Mouse (Mus musculus): ENCODE measurements around the gene Ern1. TPM values are rescaled to one million over a fixed set of nuclear protein-coding genes. Genes with fewer than 3 reads are reported as not detected.

Gene Ern1
- polyA plus RNA-seq, 1 experiment from 2014 or later, result 3.8 TPM

DNA sequence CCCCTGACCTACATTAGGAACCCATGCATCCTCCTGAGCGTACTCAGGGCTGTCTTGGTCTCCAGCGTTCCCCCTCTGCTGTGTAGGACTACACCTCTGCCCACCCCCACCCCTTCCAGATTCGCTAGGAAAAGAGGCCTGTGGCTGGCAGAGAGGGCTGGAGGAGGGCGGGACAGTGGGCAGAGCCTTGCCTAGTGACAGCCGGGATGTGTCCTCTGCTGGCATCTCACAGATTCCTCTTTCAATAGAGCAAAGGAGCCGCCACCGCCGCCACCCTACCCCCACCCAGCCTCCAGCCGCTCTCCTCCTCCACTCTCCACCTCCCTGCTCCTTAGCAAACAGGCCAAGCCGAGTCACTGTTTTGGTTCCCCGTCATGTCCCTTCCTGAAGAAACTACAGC lies 122.9 kb downstream of the Ern1 start:
- 9% methylated on average over 11 of the region's 11 CpGs for WGBS
- Histone ChIP-seq H3K4me2 (peak overlapping the region; percentile 41), H3K27ac (peak overlapping the region; percentile 45), H3K27me3 (no peaks in the 10 kb centered on the region), H3K4me1 (replicated peaks) (peaks cover 21% of the 10 kb centered on the region), H3K9me3 (replicated peaks) (no peaks in the 10 kb centered on the region), H3K4me3 (peak overlapping the region; percentile 8; the same call in 1 of the 2 replicates), H3K36me3 (no peaks in the 10 kb centered on the region), H3K9ac (peak overlapping the region; percentile 27; the same call in 1 of the 2 replicates)
- ATAC-seq (replicated peaks; ENCODE audit: insufficient number of reproducible peaks, insufficient read depth, low FRiP score, low read depth), result peak; percentile 50; the same call in 1 of the 2 replicates

DNA sequence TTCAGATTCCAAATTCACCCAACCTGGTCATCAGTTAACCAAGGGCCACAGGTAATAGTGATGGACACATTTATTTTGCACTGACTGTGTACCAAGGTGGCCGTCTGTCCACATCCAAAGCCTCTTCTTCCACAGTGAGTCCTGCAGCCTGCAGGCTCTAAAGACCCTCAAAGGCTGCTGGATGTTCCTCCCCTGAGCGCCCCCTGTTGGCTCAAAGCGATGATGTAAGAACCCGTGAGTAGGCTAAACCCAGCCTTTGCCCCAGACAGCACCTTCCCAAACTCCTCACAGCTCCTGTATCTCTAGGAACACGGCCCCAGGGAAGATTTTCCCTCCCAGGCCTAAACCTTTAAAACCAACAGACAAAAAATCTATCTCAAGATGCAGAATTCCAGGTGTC lies 128.3 kb downstream of the Ern1 start:
- Histone ChIP-seq H3K36me3 (no peaks in the 10 kb centered on the region), H3K4me1 (replicated peaks) (peaks cover 10% of the 10 kb centered on the region), H3K27ac (no peak overlapping the region), H3K4me3 (no peak overlapping the region), H3K4me2 (no peak overlapping the region), H3K27me3 (no peaks in the 10 kb centered on the region), H3K9ac (no peak overlapping the region), H3K9me3 (replicated peaks) (no peaks in the 10 kb centered on the region)
- no peak for ATAC-seq (replicated peaks; ENCODE audit: insufficient number of reproducible peaks, insufficient read depth, low FRiP score, low read depth)
- WGBS, result 33% methylated on average over 5 of the region's 5 CpGs

DNA sequence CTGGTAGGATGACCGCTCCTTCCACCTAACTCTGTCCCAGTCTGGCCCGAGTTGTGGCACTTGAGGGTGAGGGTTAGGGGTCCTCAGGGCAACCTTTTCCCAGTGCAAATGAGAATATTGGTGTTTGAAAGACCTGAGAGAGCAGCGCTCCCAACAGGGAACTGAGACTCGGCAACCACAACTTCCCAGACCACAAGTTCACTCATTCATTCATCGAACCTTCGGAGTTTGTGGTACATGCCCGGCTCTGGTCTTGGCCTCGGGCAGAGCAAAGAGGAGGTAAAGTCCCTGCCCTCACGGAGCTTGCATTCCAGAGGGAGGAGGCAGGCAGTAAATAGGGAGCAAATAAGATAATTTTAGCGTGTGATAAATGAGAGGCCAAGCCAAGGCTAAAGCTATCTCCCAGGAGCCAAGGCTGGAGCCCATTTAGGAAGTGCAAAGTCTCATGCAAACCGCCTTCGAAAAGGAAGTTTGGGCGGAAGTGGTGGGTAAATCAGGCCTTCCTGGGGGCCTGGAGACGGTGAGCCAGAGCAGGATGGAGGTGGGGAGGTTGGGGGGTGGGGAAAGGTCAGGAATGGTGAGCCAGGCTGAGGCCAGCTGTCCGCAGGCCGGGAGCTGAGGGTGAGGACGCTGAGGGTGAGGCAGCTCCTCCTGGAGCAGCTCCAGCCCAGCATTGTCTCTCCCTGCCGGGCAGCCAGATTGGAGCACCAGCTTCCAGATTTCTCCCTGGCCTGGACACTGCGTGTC lies 132.1 kb downstream of the Ern1 start:
- WGBS, result 44% methylated on average over 19 of the region's 19 CpGs
- no peaks in the 10 kb centered on the region for H3K36me3 ChIP-seq
- H3K4me3 ChIP-seq, result no peak overlapping the region
- H3K27me3 ChIP-seq, result no peaks in the 10 kb centered on the region
- H3K27ac ChIP-seq, result 0 out of 2 replicates have a peak overlapping the region, but pooled peaks have one; percentile 9
- H3K9me3 ChIP-seq (replicated peaks), result no peaks in the 10 kb centered on the region
- H3K4me2 ChIP-seq, result 0 out of 2 replicates have a peak overlapping the region, but pooled peaks have one; percentile 21
- H3K9ac ChIP-seq, result no peak overlapping the region
- H3K4me1 ChIP-seq (replicated peaks), result peaks cover 14% of the 10 kb centered on the region
- no peak for ATAC-seq (replicated peaks; ENCODE audit: insufficient number of reproducible peaks, insufficient read depth, low FRiP score, low read depth)

DNA sequence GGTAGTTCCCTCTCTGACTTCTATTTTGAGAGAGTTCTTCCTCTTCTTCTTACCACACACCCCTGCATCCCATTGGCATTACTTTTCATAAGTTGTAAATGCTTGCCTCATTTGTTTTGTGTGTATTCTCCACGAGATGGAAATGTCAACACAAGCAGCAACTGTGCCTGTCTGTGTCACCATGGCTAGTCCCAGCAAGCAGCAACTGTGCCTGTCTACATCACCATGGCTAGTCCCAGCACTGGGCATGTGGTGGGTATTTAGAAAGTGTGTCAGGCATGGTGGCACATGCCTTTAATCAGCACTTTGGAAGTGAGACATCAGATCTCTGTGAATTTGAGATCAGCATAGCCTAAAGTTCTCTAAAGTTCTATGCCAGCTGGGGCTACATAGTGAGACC lies 133.5 kb downstream of the Ern1 start:
- no peak overlapping the region for H3K9ac ChIP-seq
- H3K4me1 ChIP-seq (replicated peaks), result peaks cover 14% of the 10 kb centered on the region
- no peaks in the 10 kb centered on the region for H3K9me3 ChIP-seq (replicated peaks)
- no peak overlapping the region for H3K4me3 ChIP-seq
- no peak overlapping the region for H3K27ac ChIP-seq
- no peaks in the 10 kb centered on the region for H3K36me3 ChIP-seq
- H3K4me2 ChIP-seq, result no peak overlapping the region
- ATAC-seq (replicated peaks; ENCODE audit: insufficient number of reproducible peaks, insufficient read depth, low FRiP score, low read depth), result no peak
- H3K27me3 ChIP-seq, result no peaks in the 10 kb centered on the region
- WGBS, result 48% methylated on average over 1 of the region's 1 CpGs

DNA sequence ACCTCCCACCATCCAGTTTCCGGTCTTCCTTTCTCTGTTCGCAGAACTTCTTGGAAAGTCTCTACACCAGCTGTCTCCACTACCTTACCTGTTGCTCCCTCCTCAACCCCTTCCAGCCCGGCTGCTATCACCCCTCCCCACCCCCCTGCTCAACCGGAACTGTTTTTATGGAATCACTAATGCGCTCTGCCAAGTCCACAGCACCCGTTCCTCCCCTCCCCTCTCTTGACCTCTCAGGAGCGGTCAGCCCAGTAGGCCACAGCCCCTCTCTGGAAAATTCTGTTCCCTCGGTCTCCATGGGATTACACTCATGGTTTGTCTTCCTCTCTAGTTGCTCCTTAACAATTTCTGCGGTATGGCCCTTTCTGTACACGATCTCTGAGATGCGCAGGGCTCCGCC lies 134.5 kb downstream of the Ern1 start, which contains the start of gene Scn4a:
Gene Scn4a, minus strand, starts transcription at position 101 of the 400 bp plus-strand sequence.
- no peak for ATAC-seq (replicated peaks; ENCODE audit: insufficient number of reproducible peaks, insufficient read depth, low FRiP score, low read depth)
- no peaks in the 10 kb centered on the region for H3K36me3 ChIP-seq
- no peak within 1 kb of the TSS for H3K9ac ChIP-seq
- no peak within 1 kb of the TSS for H3K4me2 ChIP-seq
- H3K4me3 ChIP-seq, result no peak within 1 kb of the TSS
- no peaks in the 10 kb centered on the region for H3K9me3 ChIP-seq (replicated peaks)
- WGBS, result 82% methylated on average over 12 of the region's 12 CpGs
- H3K4me1 ChIP-seq (replicated peaks), result peaks cover 14% of the 10 kb centered on the region
- H3K27me3 ChIP-seq, result no peaks in the 10 kb centered on the region
- H3K27ac ChIP-seq, result no peak within 1 kb of the TSS

DNA sequence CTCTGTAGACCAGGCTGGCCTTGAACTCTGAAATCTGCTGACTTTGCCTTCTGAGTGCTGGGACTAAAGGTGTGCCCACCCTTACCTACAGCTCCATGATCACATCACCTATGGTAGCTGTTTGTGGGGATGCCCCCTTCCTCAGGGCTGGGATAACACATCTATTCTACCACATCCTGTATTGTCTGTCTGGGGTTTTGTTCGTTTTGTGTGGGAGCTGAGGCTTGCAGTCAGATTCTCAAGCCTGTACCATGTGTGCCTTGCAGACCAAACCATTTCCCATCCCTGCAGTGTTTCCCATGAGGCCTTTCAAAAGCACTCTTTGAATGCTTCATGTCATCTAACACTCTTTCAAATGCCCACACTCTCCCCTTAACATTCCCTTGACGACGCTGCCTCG lies 135.7 kb downstream of the Ern1 start:
- 47% methylated on average over 4 of the region's 4 CpGs for WGBS
- no peak overlapping the region for H3K27ac ChIP-seq
- H3K4me1 ChIP-seq (replicated peaks), result peaks cover 14% of the 10 kb centered on the region
- ATAC-seq (replicated peaks; ENCODE audit: insufficient number of reproducible peaks, insufficient read depth, low FRiP score, low read depth), result no peak
- H3K4me2 ChIP-seq, result no peak overlapping the region
- H3K9me3 ChIP-seq (replicated peaks), result no peaks in the 10 kb centered on the region
- no peak overlapping the region for H3K4me3 ChIP-seq
- H3K36me3 ChIP-seq, result no peaks in the 10 kb centered on the region
- no peaks in the 10 kb centered on the region for H3K27me3 ChIP-seq
- no peak overlapping the region for H3K9ac ChIP-seq

DNA sequence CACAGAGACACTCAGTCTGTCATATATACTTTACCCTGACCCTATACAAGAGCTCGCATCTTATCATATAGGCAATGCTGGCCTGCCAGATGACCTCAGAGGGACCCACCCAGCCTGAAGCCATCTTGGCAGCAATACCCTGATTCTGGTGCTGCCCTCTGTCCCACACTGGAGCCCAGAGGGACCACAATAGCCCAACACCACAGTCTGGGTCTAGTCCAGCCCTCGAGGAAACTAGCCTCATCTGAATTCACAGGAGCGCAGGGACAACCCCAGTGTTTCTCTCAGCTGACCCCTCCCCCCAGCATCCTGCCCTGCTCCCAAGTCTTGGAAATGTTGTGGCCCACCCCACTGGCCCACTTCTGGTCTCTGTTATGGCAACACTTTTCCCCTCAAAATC lies 136.4 kb downstream of the Ern1 start:
- H3K27ac ChIP-seq, result no peak overlapping the region
- no peaks in the 10 kb centered on the region for H3K36me3 ChIP-seq
- peaks cover 14% of the 10 kb centered on the region for H3K4me1 ChIP-seq (replicated peaks)
- no peak overlapping the region for H3K9ac ChIP-seq
- no peak for ATAC-seq (replicated peaks; ENCODE audit: insufficient number of reproducible peaks, insufficient read depth, low FRiP score, low read depth)
- 52% methylated on average over 3 of the region's 3 CpGs for WGBS
- no peaks in the 10 kb centered on the region for H3K27me3 ChIP-seq
- H3K4me2 ChIP-seq, result no peak overlapping the region
- H3K4me3 ChIP-seq, result no peak overlapping the region
- H3K9me3 ChIP-seq (replicated peaks), result no peaks in the 10 kb centered on the region

DNA sequence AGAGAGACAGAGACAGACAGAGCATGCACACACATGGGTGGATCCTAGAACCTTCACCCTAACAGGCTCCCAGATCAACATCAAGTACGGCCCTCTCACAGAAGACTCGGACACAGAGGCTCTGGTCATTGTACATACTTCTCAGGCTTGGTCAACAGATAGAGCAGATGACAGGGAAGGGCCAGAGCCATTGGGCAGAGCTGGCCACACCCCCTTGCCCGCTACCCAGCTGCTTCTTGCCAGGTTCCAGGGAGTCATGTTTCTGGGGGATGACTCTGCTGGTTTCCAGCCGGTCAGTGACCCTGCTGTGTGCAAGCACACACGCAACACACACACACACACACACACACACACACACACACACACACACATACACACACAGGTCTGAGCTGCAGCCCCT lies 136.8 kb downstream of the Ern1 start:
- Histone ChIP-seq H3K4me1 (replicated peaks) (peaks cover 12% of the 10 kb centered on the region), H3K9ac (no peak overlapping the region), H3K36me3 (no peaks in the 10 kb centered on the region), H3K4me3 (no peak overlapping the region), H3K27ac (no peak overlapping the region), H3K4me2 (no peak overlapping the region), H3K9me3 (replicated peaks) (no peaks in the 10 kb centered on the region), H3K27me3 (no peaks in the 10 kb centered on the region)
- no peak for ATAC-seq (replicated peaks; ENCODE audit: insufficient number of reproducible peaks, insufficient read depth, low FRiP score, low read depth)
- WGBS, result 55% methylated on average over 5 of the region's 5 CpGs

DNA sequence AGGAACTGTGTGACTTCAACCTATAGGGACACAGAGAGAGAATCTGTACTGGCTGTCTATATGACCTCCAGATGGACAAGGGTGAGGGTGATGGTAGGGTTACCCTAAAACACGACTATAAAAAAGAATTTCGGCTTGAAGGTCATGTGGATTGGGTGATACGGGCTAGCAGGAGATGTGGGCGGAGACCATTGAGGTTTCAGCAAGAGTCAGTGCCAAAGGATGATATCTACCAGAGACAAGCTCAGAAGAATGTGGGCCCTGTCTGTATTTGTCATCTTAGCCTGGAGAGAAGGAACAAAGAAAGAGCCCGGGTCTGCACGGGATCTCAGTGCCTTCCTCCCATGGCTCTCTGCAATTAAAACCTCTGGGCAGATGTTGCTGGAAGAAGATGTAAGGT lies 137.9 kb downstream of the Ern1 start:
- no peak overlapping the region for H3K9ac ChIP-seq
- H3K27me3 ChIP-seq, result no peaks in the 10 kb centered on the region
- no peak overlapping the region for H3K4me3 ChIP-seq
- no peak overlapping the region for H3K4me2 ChIP-seq
- H3K27ac ChIP-seq, result no peak overlapping the region
- no peaks in the 10 kb centered on the region for H3K9me3 ChIP-seq (replicated peaks)
- 64% methylated on average over 6 of the region's 6 CpGs for WGBS
- H3K4me1 ChIP-seq (replicated peaks), result 0 out of 2 replicates have a peak, but pooled peaks cover 5% of the 10 kb centered on the region
- ATAC-seq (replicated peaks; ENCODE audit: insufficient number of reproducible peaks, insufficient read depth, low FRiP score, low read depth), result no peak
- H3K36me3 ChIP-seq, result no peaks in the 10 kb centered on the region

DNA sequence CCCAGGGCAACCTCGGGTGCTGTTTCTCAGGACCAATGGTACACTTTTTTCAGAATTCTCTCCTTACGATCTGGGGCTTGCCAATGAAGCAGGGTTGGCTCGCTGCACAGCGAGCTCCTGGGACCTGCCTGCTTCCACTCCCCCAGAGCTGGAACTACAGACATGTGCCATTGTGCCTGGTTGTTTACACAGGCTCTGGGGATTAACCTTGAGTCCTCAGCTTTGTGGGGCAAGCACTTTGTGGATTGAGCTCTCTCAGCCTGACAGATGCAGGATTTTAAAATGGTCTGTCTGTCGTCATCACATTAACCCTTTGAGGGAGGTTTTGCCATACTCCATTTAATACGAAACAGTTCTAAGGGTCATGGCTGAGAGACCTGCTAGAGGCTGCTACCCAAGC lies 142.7 kb downstream of the Ern1 start:
- ATAC-seq (replicated peaks; ENCODE audit: insufficient number of reproducible peaks, insufficient read depth, low FRiP score, low read depth), result no peak
- 48% methylated on average over 6 of the region's 6 CpGs for WGBS
- H3K27ac ChIP-seq, result no peak overlapping the region

More for the DNA sequence above, 142.7 kb downstream of the Ern1 start:
- no peak overlapping the region for H3K4me3 ChIP-seq
- H3K27me3 ChIP-seq, result no peaks in the 10 kb centered on the region
- no peak overlapping the region for H3K4me2 ChIP-seq
- H3K9me3 ChIP-seq (replicated peaks), result no peaks in the 10 kb centered on the region
- H3K36me3 ChIP-seq, result no peaks in the 10 kb centered on the region
- no peak overlapping the region for H3K9ac ChIP-seq
- H3K4me1 ChIP-seq (replicated peaks), result peaks cover 5% of the 10 kb centered on the region; the same call in 1 of the 2 replicates

Measured in heart, embryonic 15.5 days (tissue).